Mouse (Mus musculus) heart, adult 2 months (tissue): ENCODE data around the gene Xrra1.

ENCODE experiments used
- CTCF ChIP-seq: fragments of 200-600 bp; IDR thresholded peaks from 2 replicates; pipeline ENCODE4 v1.8.1; 2022; ENCODE audit warnings: antibody characterized with exemption, mild to moderate bottlenecking, moderate library complexity
- POLR2A ChIP-seq: fragments of 200-500 bp; IDR thresholded peaks from 2 replicates; pipeline ENCODE4 v1.6.1; 2011; ENCODE audit warnings: mild to moderate bottlenecking, low read depth, low read length, control low read depth; ENCODE audit not compliant: insufficient read depth

DNA sequence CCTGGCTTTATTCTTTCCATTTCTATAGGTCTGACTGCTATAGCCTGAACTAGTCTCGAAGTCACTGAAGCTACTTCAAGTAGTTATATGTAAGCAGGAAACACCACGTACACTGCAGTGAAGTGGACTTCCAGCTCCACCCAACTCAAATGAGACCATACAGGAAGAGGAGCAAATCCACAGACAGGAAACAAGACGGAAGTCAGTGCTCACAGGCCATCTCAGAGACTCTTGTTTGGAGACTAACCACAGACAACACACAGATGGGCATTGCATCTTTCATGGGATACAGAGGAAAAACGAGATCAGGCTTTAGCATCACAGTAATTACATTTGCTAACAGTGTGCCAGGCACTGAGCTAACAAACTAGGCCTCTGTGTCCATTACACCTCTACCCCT, 87.4 kb downstream of the Xrra1 start:
- TF ChIP-seq POLR2A = no peak
- no peak for TF ChIP-seq CTCF
